Mouse (Mus musculus) colon, adult 2 months (tissue): Measurements from ENCODE around the gene C1qa. TPM values are rescaled to one million over a fixed set of nuclear protein-coding genes. Genes with fewer than 3 reads are reported as not detected.

Experiments used
- polyA plus RNA-seq: library from polyadenylated mRNA; depleted of rRNA; stranded (reverse); fragments of >200 nt; gene quantifications from 2 replicates; pipeline ENCODE4 v1.2.3, GENCODE M21; 2012; rRNA removed

Gene C1qa
- 84.4 and 86.4 TPM in 2 replicates for polyA plus RNA-seq

GRCm38 (mm10) chr4:136898637-136899036 is at the start of gene C1qa:
C1qa (minus strand) TSS chr4:136898803.

GRCm38 (mm10) chr4:136892811-136893210 is 5.8 kb downstream of the C1qa start, which contains the start of gene C1qc:
C1qc (minus strand) TSS chr4:136893065.

DNA sequence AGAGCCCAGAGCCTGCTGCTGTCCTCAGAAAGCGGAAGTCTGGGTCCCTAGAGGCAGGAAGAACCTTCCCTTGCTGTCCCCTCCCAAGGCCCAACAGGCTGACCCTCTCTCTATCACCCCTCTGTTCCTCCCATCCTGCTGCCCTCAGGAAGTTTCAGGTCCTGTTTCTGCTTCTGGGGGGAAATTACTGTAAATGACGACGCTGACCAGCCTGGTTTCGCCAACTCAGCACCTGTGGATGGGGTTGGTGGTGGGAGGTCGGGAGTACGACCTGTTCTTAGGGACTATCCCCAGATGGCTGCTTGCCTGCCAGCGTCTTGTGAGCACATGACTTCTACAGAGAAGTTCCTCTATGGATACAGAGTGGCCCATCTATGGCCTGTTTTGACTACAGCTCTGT is 12.5 kb downstream of the C1qa start, which contains the start of gene C1qb:
TSS of gene C1qb (minus strand) at position 87 of the 400 bp plus-strand sequence.

Other genes with a start within 250 kb of the C1qa start
- 118 and 132 TPM in 2 replicates for gene Ephb2, start 62.8 kb downstream of the C1qa start, polyA plus RNA-seq
- gene C1qb, start 12.6 kb downstream of the C1qa start, polyA plus RNA-seq: 95.8 and 106 TPM in 2 replicates
- gene C1qc, start 5.7 kb downstream of the C1qa start, polyA plus RNA-seq: 130 and 169 TPM in 2 replicates
- 0.56 and 0.91 TPM in 2 replicates for gene Epha8, start 58.0 kb upstream of the C1qa start, polyA plus RNA-seq
- 9.3 and 10.4 TPM in 2 replicates for gene Zbtb40, start 150.0 kb upstream of the C1qa start, polyA plus RNA-seq